Mouse (Mus musculus) liver, adult 2 months (tissue): Measurements from ENCODE around the gene Fgf14.

ENCODE experiments used
- CTCF ChIP-seq: fragments of 200-500 bp; IDR thresholded peaks from 2 replicates; pipeline ENCODE4 v1.5.1; 2011; ENCODE audit warnings: low read depth, low read length, control low read depth
- POLR2A ChIP-seq: fragments of 200-500 bp; IDR thresholded peaks from 2 replicates; pipeline ENCODE4 v1.6.1; 2011; ENCODE audit warnings: low read length, control low read depth; ENCODE audit not compliant: insufficient read depth; ENCODE audit errors: extremely low read depth

DNA sequence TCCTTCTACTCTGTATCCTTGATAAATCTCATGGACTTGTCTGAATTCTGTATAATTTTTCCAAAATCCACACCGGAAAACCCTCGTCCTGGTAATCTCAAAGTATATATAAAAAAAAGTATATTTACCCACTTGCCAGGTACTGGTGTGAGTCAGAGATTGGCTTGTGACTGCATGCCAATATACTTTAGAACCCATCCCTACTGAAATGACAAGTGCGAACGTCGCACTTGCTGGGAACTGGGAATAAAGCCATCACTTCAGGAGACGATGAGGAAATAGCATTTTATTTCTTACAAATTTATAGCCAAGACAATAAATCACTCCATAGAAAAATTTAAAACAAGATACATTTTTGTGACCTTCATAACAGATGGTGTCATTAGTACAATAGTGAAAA lies 708.9 kb downstream of the Fgf14 start:
- TF ChIP-seq POLR2A (no peak), CTCF (no peak)
